Mouse (Mus musculus) kidney, postnatal 36 days (tissue): ENCODE data around the gene Gabrg2.

Experiments used
- DNase-seq, 2 experiments: peaks; one replicate each; pipeline ENCODE4 v3.0.0; 2021 to 2022; ENCODE audit warnings: mixed read lengths in 2 of 2

Gene Gabrg2

GRCm38 (mm10) chr11:42000190-42001098 is at the start of gene Gabrg2:
Gene Gabrg2 (minus strand): TSS chr11:42000857.
- no peak for DNase-seq

- DNase-seq = no peak
These were observed 47.5 kb upstream of the Gabrg2 start for GRCm38 (mm10) chr11:42048201-42048600.

- peak; percentile 24 to 83 for DNase-seq
These were observed 1.2 kb downstream of the Gabrg2 start for GRCm38 (mm10) chr11:41999468-41999881.

- no peak for DNase-seq
These were observed 20.5 kb downstream of the Gabrg2 start for GRCm38 (mm10) chr11:41980152-41980551.

- DNase-seq = peak in 1 of 2 experiments; percentile 1
These were observed 32.1 kb downstream of the Gabrg2 start for GRCm38 (mm10) chr11:41968595-41968994.

- no peak for DNase-seq
These were observed 38.0 kb downstream of the Gabrg2 start for GRCm38 (mm10) chr11:41962706-41963105.

- no peak for DNase-seq
These were observed 47.1 kb downstream of the Gabrg2 start for GRCm38 (mm10) chr11:41953550-41953949.

- DNase-seq = no peak
These were observed 48.8 kb downstream of the Gabrg2 start for GRCm38 (mm10) chr11:41951898-41952297.

- no peak for DNase-seq
These were observed 55.2 kb downstream of the Gabrg2 start for GRCm38 (mm10) chr11:41945471-41945870.

GRCm38 (mm10) chr11:41937979-41938378 is 62.7 kb downstream of the Gabrg2 start:
- no peak for DNase-seq

GRCm38 (mm10) chr11:41918864-41919263 is 81.8 kb downstream of the Gabrg2 start:
- DNase-seq = no peak

GRCm38 (mm10) chr11:41914066-41914465 is 86.6 kb downstream of the Gabrg2 start:
- no peak for DNase-seq

GRCm38 (mm10) chr11:41903661-41904060 is 97.0 kb downstream of the Gabrg2 start:
- no peak for DNase-seq
